In genomic region chr11:72206341-72207203, GRCm38 (mm10) we compare ENCODE assay signal across 8 mouse cellular contexts. TPM values are rescaled to one million over a fixed set of nuclear protein-coding genes. Genes with fewer than 3 reads are reported as not detected.
DNase-seq lines count a peak whose midpoint lies in the region; ATAC-seq lines count a peak whose summit lies in the region.

Gm43951 (minus strand) TSS chr11:72206840.

- no peaks in the 10 kb centered on the region for H3K27me3 ChIP-seq in embryonic facial prominence, embryonic 11.5 days (ENCODE audit: control insufficient read depth, insufficient read depth, low read length)
- no peaks in the 10 kb centered on the region for H3K27me3 ChIP-seq in midbrain, embryonic 12.5 days

- ATAC-seq in embryonic facial prominence, embryonic 11.5 days (replicated peaks; ENCODE audit: insufficient number of reproducible peaks, low FRiP score, low TSS enrichment, low read depth) = peak; percentile 39; the same call in 1 of the 2 replicates
- ATAC-seq in hematopoietic stem cell, adult 5-6 weeks (replicated peaks in 1 of 2; ENCODE audit: insufficient read depth in 1 of 2, low FRiP score in 2 of 2, low TSS enrichment in 1 of 2, low read depth in 1 of 2, poor library complexity in 2 of 2, severe bottlenecking in 2 of 2) = peak; percentile 8 to 42; a peak in 1 of 4 replicates
- ATAC-seq in midbrain, embryonic 12.5 days (ENCODE audit: low FRiP score, low read depth) = peak; percentile 50

- H3K9me3 ChIP-seq in embryonic facial prominence, embryonic 11.5 days (replicated peaks; ENCODE audit: control insufficient read depth, low read length) = no peaks in the 10 kb centered on the region
- H3K9me3 ChIP-seq in midbrain, embryonic 12.5 days = no peaks in the 10 kb centered on the region

- WGBS in embryonic facial prominence, embryonic 11.5 days = under 1% methylated on average over 42 of the region's 43 CpGs
- WGBS in midbrain, embryonic 12.5 days = under 1% methylated on average over 43 of the region's 43 CpGs

- H3K4me1 ChIP-seq in embryonic facial prominence, embryonic 11.5 days (ENCODE audit: control insufficient read depth, insufficient read depth, low read length) = no peaks in the 10 kb centered on the region
- H3K4me1 ChIP-seq in midbrain, embryonic 12.5 days = peaks cover 42% of the 10 kb centered on the region

- intact Hi-C loops in left cerebral cortex, postnatal 25 days (cut with DNase I) = loop anchor here (2.0 kb wide), 1 partner anchor 154 kb away; no protein-coding TSS in a partner anchor

- DNase-seq in layer of hippocampus, adult 18-20 months (ENCODE audit: low spot score in 2 of 2) = no peak
- DNase-seq in layer of hippocampus, adult 9-11 months = no peak
- DNase-seq in NIH3T3 (ENCODE audit: low read depth) = peak; percentile 62
- peak; percentile 51 for DNase-seq in embryonic facial prominence, embryonic 11.5 days (ENCODE audit: low spot score)
- peak in 1 of 2 experiments; percentile 53 for DNase-seq in left cerebral cortex, postnatal 25 days (ENCODE audit: low spot score in 2 of 2)
- DNase-seq in thymus, postnatal 10 days (ENCODE audit: low spot score in 2 of 2) = peak; percentile 21 to 22

- H3K27ac ChIP-seq in embryonic facial prominence, embryonic 11.5 days (replicated peaks; ENCODE audit: low read depth, low read length) = no peak within 1 kb of the TSS
- peak within 1 kb of the TSS; percentile 66 for H3K27ac ChIP-seq in midbrain, embryonic 12.5 days (replicated peaks)

- peak within 1 kb of the TSS; percentile 81 for H3K4me3 ChIP-seq in embryonic facial prominence, embryonic 11.5 days (ENCODE audit: low read depth, low read length)
- peak within 1 kb of the TSS; percentile 91 for H3K4me3 ChIP-seq in midbrain, embryonic 12.5 days

- peaks cover 3% of the 10 kb centered on the region for H3K36me3 ChIP-seq in embryonic facial prominence, embryonic 11.5 days (replicated peaks; ENCODE audit: control insufficient read depth, insufficient read depth, low read depth, low read length)
- peaks cover 28% of the 10 kb centered on the region for H3K36me3 ChIP-seq in midbrain, embryonic 12.5 days

- H3K4me2 ChIP-seq in embryonic facial prominence, embryonic 11.5 days (ENCODE audit: low read depth, low read length) = peak within 1 kb of the TSS; percentile 78
- peak within 1 kb of the TSS; percentile 92 for H3K4me2 ChIP-seq in midbrain, embryonic 12.5 days (replicated peaks)

- peak within 1 kb of the TSS; percentile 83 for H3K9ac ChIP-seq in embryonic facial prominence, embryonic 11.5 days (replicated peaks; ENCODE audit: low read length)
- H3K9ac ChIP-seq in midbrain, embryonic 12.5 days (replicated peaks) = peak within 1 kb of the TSS; percentile 89

RNA-seq across cellular contexts. Expression of gene Gm43951, which starts in this region (rescaled TPM):
- total RNA-seq in layer of hippocampus, adult 18-20 months (2021) = 10 to 100 TPM; 10.4 to 11.6 TPM
- 0.10 TPM in 1 of 2 replicates, not detected in the other for polyA plus RNA-seq in embryonic facial prominence, embryonic 11.5 days (2014; fragmentation: Nextera tagmentation; extraction: Ambion mirVana)
- 0.50 and 1.2 TPM in 2 replicates for total RNA-seq in hematopoietic stem cell, adult 5-6 weeks (2017)
- total RNA-seq in left cerebral cortex, postnatal 25 days (2021) = 10 to 100 TPM; 11.9 to 13.5 TPM
- 0.85 and 0.97 TPM in 2 replicates for polyA plus RNA-seq in midbrain, embryonic 12.5 days (2016; fragmentation: Nextera tagmentation; extraction: Ambion mirVana)

Comparison
In these comparisons a context has a peak if more than half of its experiments do, and no peak if none do; other contexts are left out.
1. Peak in DNase-seq, ATAC-seq, H3K4me3 ChIP-seq, H3K9ac ChIP-seq and H3K4me2 ChIP-seq in embryonic facial prominence, embryonic 11.5 days; RNA of the gene not detected or under 1 TPM.
2. Peak in ATAC-seq, H3K4me3 ChIP-seq, H3K27ac ChIP-seq, H3K9ac ChIP-seq and H3K4me2 ChIP-seq in midbrain, embryonic 12.5 days; RNA of the gene not detected or under 1 TPM.
3. DNase-seq: peak in NIH3T3 (single experiment) and thymus, postnatal 10 days (2 of 2); none in layer of hippocampus, adult 18-20 months (0 of 2) and layer of hippocampus, adult 9-11 months (single experiment).
4. Peak in every context shown above with its lines, with median percentiles within 50 percentile points of each other: ATAC-seq.